Mouse (Mus musculus): ENCODE data around the gene Crtam.

DNA sequence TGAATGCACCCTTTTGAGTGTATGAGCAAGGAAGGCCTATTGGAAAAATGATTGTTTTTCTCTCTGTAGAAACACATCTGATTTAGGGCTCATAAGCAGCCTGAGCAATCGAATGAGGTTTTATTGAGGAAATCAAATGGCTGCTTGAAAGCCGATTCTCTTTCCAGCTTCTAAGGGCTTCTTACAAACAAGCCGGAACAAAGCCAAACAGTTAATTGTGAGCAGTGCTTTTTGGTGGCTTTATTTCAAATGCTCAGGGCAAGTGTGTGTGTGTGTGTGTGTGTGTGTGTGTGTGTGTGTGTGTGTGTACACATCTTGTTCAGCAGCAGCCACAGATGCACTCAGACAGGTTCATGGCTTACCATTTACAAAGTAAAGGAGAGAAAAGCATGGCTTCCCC, 43.0 kb downstream of the Crtam start:
- no peak for TF ChIP-seq CTCF (IDR thresholded peaks at IDR 0.05; ENCODE audit: low read depth)
- TF ChIP-seq EP300 (IDR thresholded peaks at IDR 0.05; ENCODE audit: low read depth) = no peak
